17 mouse cellular contexts compared by ENCODE assay signal in genomic region chr16:44691066-44691465, GRCm38 (mm10). TPM values are rescaled to one million over a fixed set of nuclear protein-coding genes. Genes with fewer than 3 reads are reported as not detected.
DNase-seq lines count a peak whose midpoint lies in the region; ATAC-seq and TF ChIP-seq lines count a peak whose summit lies in the region.
"Had no signal": no experiment of that assay in that cellular context is flagged by ENCODE, and none has a peak within 500 bp of the region (broad histone marks: within the 10 kb centered on the region; RNA-seq: fewer than 3 reads in every experiment).

No protein-coding gene starts in this region.

- H3K27me3 ChIP-seq in forebrain, embryonic 15.5 days, result no peaks in the 10 kb centered on the region
- no peaks in the 10 kb centered on the region for H3K27me3 ChIP-seq in forebrain, embryonic 12.5 days
- no peaks in the 10 kb centered on the region for H3K27me3 ChIP-seq in kidney, embryonic 15.5 days
- no peaks in the 10 kb centered on the region for H3K27me3 ChIP-seq in kidney, embryonic 14.5 days (ENCODE audit: control insufficient read depth, insufficient read depth, low read length)
- H3K27me3 ChIP-seq in lung, postnatal 0 days (replicated peaks; ENCODE audit: insufficient read depth, low read length), result no peaks in the 10 kb centered on the region
- H3K27me3 ChIP-seq: embryonic facial prominence, embryonic 15.5 days; heart, embryonic 15.5 days; hindbrain, embryonic 12.5 days had no signal

- H3K36me3 ChIP-seq in forebrain, embryonic 15.5 days, result no peaks in the 10 kb centered on the region
- no peaks in the 10 kb centered on the region for H3K36me3 ChIP-seq in forebrain, embryonic 12.5 days (replicated peaks)
- H3K36me3 ChIP-seq in kidney, embryonic 15.5 days, result no peaks in the 10 kb centered on the region
- no peaks in the 10 kb centered on the region for H3K36me3 ChIP-seq in kidney, embryonic 14.5 days (ENCODE audit: control insufficient read depth, insufficient read depth, low read length)
- no peaks in the 10 kb centered on the region for H3K36me3 ChIP-seq in lung, postnatal 0 days (ENCODE audit: insufficient read depth, low read length)
- H3K36me3 ChIP-seq: embryonic facial prominence, embryonic 10.5 days; embryonic facial prominence, embryonic 15.5 days; heart, embryonic 10.5 days; heart, embryonic 15.5 days; hindbrain, embryonic 12.5 days had no signal

- peaks cover 35% of the 10 kb centered on the region for H3K4me1 ChIP-seq in forebrain, embryonic 15.5 days
- peaks cover 39% of the 10 kb centered on the region for H3K4me1 ChIP-seq in forebrain, embryonic 12.5 days
- peaks cover 38% of the 10 kb centered on the region for H3K4me1 ChIP-seq in kidney, embryonic 15.5 days
- peaks cover 18% of the 10 kb centered on the region for H3K4me1 ChIP-seq in kidney, embryonic 14.5 days (ENCODE audit: control insufficient read depth, insufficient read depth, low read length)
- peaks cover 7% of the 10 kb centered on the region; the same call in 1 of the 2 replicates for H3K4me1 ChIP-seq in lung, postnatal 0 days (ENCODE audit: insufficient read depth, low read depth, low read length)

- TF ChIP-seq EP300 in lung, postnatal 0 days (IDR thresholded peaks at IDR 0.05), result no peak

- H3K4me3 ChIP-seq in forebrain, embryonic 15.5 days, result no peak overlapping the region
- no peak overlapping the region for H3K4me3 ChIP-seq in forebrain, embryonic 12.5 days (replicated peaks)
- no peak overlapping the region for H3K4me3 ChIP-seq in kidney, embryonic 15.5 days (replicated peaks)
- no peak overlapping the region for H3K4me3 ChIP-seq in kidney, embryonic 14.5 days (ENCODE audit: low read length)
- H3K4me3 ChIP-seq in lung, postnatal 0 days (ENCODE audit: low read depth, low read length), result no peak overlapping the region
- H3K4me3 ChIP-seq: embryonic facial prominence, embryonic 10.5 days; embryonic facial prominence, embryonic 15.5 days; heart, embryonic 10.5 days; hindbrain, embryonic 12.5 days had no signal

- 67% methylated on average over 2 of the region's 2 CpGs for WGBS in forebrain, embryonic 15.5 days
- WGBS in forebrain, embryonic 12.5 days, result 72% methylated on average over 2 of the region's 2 CpGs
- 73% methylated on average over 2 of the region's 2 CpGs for WGBS in kidney, embryonic 15.5 days
- 71% methylated on average over 2 of the region's 2 CpGs for WGBS in kidney, embryonic 14.5 days
- WGBS in lung, postnatal 0 days, result 69% methylated on average over 2 of the region's 2 CpGs

- no peaks in the 10 kb centered on the region for H3K9me3 ChIP-seq in forebrain, embryonic 15.5 days
- H3K9me3 ChIP-seq in forebrain, embryonic 12.5 days, result no peaks in the 10 kb centered on the region
- no peaks in the 10 kb centered on the region for H3K9me3 ChIP-seq in kidney, embryonic 15.5 days (replicated peaks)
- no peaks in the 10 kb centered on the region for H3K9me3 ChIP-seq in kidney, embryonic 14.5 days (ENCODE audit: control insufficient read depth, low read length)
- H3K9me3 ChIP-seq in lung, postnatal 0 days (ENCODE audit: low read length), result no peaks in the 10 kb centered on the region
- H3K9me3 ChIP-seq: embryonic facial prominence, embryonic 10.5 days; embryonic facial prominence, embryonic 15.5 days; heart, embryonic 10.5 days; heart, embryonic 15.5 days; hindbrain, embryonic 12.5 days had no signal

- no peak overlapping the region for H3K9ac ChIP-seq in forebrain, embryonic 15.5 days (replicated peaks)
- no peak overlapping the region for H3K9ac ChIP-seq in forebrain, embryonic 12.5 days
- H3K9ac ChIP-seq in kidney, embryonic 15.5 days, result no peak overlapping the region
- no peak overlapping the region for H3K9ac ChIP-seq in kidney, embryonic 14.5 days (ENCODE audit: low read depth, low read length)
- no peak overlapping the region for H3K9ac ChIP-seq in lung, postnatal 0 days (replicated peaks; ENCODE audit: low read depth)
- H3K9ac ChIP-seq: embryonic facial prominence, embryonic 15.5 days; heart, embryonic 15.5 days; hindbrain, embryonic 12.5 days; liver, embryonic 14.5 days had no signal

- no peak overlapping the region for H3K4me2 ChIP-seq in forebrain, embryonic 15.5 days (replicated peaks)
- no peak overlapping the region for H3K4me2 ChIP-seq in forebrain, embryonic 12.5 days
- H3K4me2 ChIP-seq in kidney, embryonic 15.5 days, result no peak overlapping the region
- no peak overlapping the region for H3K4me2 ChIP-seq in kidney, embryonic 14.5 days (replicated peaks; ENCODE audit: low read depth, low read length)
- H3K4me2 ChIP-seq in lung, postnatal 0 days (replicated peaks; ENCODE audit: low read depth, low read length), result peak overlapping the region; percentile 42; the same call in 1 of the 2 replicates
- H3K4me2 ChIP-seq: hindbrain, embryonic 12.5 days; midbrain, embryonic 11.5 days had no signal

- H3K27ac ChIP-seq in forebrain, embryonic 15.5 days (replicated peaks), result peak overlapping the region; percentile 70
- H3K27ac ChIP-seq in forebrain, embryonic 12.5 days, result no peak overlapping the region
- 0 out of 2 replicates have a peak overlapping the region, but pooled peaks have one; percentile 72 for H3K27ac ChIP-seq in kidney, embryonic 15.5 days
- H3K27ac ChIP-seq in kidney, embryonic 14.5 days (ENCODE audit: low read depth, low read length), result no peak overlapping the region
- H3K27ac ChIP-seq in lung, postnatal 0 days (ENCODE audit: low read length), result no peak overlapping the region
- H3K27ac ChIP-seq: embryonic facial prominence, embryonic 10.5 days; hindbrain, embryonic 12.5 days; kidney, postnatal 0 days; liver, embryonic 14.5 days had no signal

- TF ChIP-seq CTCF in lung, postnatal 0 days (IDR thresholded peaks at IDR 0.05), result no peak

- ATAC-seq in forebrain, embryonic 15.5 days (replicated peaks), result no peak
- ATAC-seq in forebrain, embryonic 12.5 days (ENCODE audit: low FRiP score), result no peak
- ATAC-seq in kidney, embryonic 15.5 days (replicated peaks; ENCODE audit: low FRiP score), result no peak
- no peak for ATAC-seq in kidney, embryonic 14.5 days (ENCODE audit: low FRiP score, low TSS enrichment)
- no peak for ATAC-seq in lung, postnatal 0 days
- ATAC-seq in erythroid progenitor cell, adult 5-6 weeks (replicated peaks; ENCODE audit: low FRiP score, poor library complexity, severe bottlenecking), result no peak
- ATAC-seq: midbrain, embryonic 16.5 days had no signal

- DNase-seq in lung, postnatal 0 days (ENCODE audit: low spot score), result no peak
- no peak for DNase-seq in lung, postnatal 36 days
- DNase-seq: retina, postnatal 1 day had no signal

RNA-seq across cellular contexts. Expression of gene Nepro, which starts 33.0 kb away (rescaled TPM):
- 4.5 and 4.9 TPM in 2 replicates for polyA plus RNA-seq in forebrain, embryonic 15.5 days (2015; fragmentation: Nextera tagmentation; extraction: Ambion mirVana)
- 9.9 and 10.4 TPM in 2 replicates for polyA plus RNA-seq in forebrain, embryonic 12.5 days (2016; fragmentation: Nextera tagmentation; extraction: Ambion mirVana)
- polyA plus RNA-seq in kidney, embryonic 15.5 days (2015; fragmentation: Nextera tagmentation; extraction: Ambion mirVana), result 10.5 and 11.3 TPM in 2 replicates
- 7.3 and 11.8 TPM in 2 replicates for polyA plus RNA-seq in kidney, embryonic 14.5 days (2014; fragmentation: Nextera tagmentation; extraction: Ambion mirVana)
- 3.6 and 3.7 TPM in 2 replicates for polyA plus RNA-seq in lung, postnatal 0 days (2015; fragmentation: Nextera tagmentation; extraction: Ambion mirVana)
- total RNA-seq in erythroid progenitor cell, adult 5-6 weeks (2015; ENCODE audit: low replicate concordance), result 3.6 and 3.8 TPM in 2 replicates
- 2.6 and 3.7 TPM in 2 replicates for total RNA-seq in erythroid progenitor cell, adult 5-6 weeks (2017; ENCODE audit: low replicate concordance)

RNA-seq across cellular contexts. Expression of gene Gtpbp8, which starts 55.1 kb away (rescaled TPM):
- polyA plus RNA-seq in forebrain, embryonic 15.5 days (2015; fragmentation: Nextera tagmentation; extraction: Ambion mirVana), result 33.5 and 38.1 TPM in 2 replicates
- polyA plus RNA-seq in forebrain, embryonic 12.5 days (2016; fragmentation: Nextera tagmentation; extraction: Ambion mirVana), result 33.1 and 36.8 TPM in 2 replicates
- polyA plus RNA-seq in kidney, embryonic 15.5 days (2015; fragmentation: Nextera tagmentation; extraction: Ambion mirVana), result 29.5 and 32.8 TPM in 2 replicates
- 29.5 and 33.0 TPM in 2 replicates for polyA plus RNA-seq in kidney, embryonic 14.5 days (2014; fragmentation: Nextera tagmentation; extraction: Ambion mirVana)
- 17.2 and 19.5 TPM in 2 replicates for polyA plus RNA-seq in lung, postnatal 0 days (2015; fragmentation: Nextera tagmentation; extraction: Ambion mirVana)
- 4.2 and 5.0 TPM in 2 replicates for total RNA-seq in erythroid progenitor cell, adult 5-6 weeks (2015; ENCODE audit: low replicate concordance)
- total RNA-seq in erythroid progenitor cell, adult 5-6 weeks (2017; ENCODE audit: low replicate concordance), result 3.5 and 5.0 TPM in 2 replicates

Comparison
In these comparisons a context has a peak if more than half of its experiments do, and no peak if none do; other contexts are left out.
1. H3K27ac ChIP-seq: peak in forebrain, embryonic 15.5 days (single experiment) and kidney, embryonic 15.5 days (single experiment); none in forebrain, embryonic 12.5 days (single experiment), kidney, embryonic 14.5 days (single experiment) and lung, postnatal 0 days (single experiment).